Mouse (Mus musculus) olfactory bulb, adult 2 months (tissue): ENCODE data around the gene Kcnq1. TPM values are rescaled to one million over a fixed set of nuclear protein-coding genes. Genes with fewer than 3 reads are reported as not detected.

Experiments used
- H3K27ac ChIP-seq: fragments of 200-500 bp; 2 replicates; pipeline ENCODE4 v1.5.1; 2012; ENCODE audit warnings: low read depth, low read length; ENCODE audit not compliant: insufficient read depth
- H3K4me1 ChIP-seq: fragments of 200-500 bp; 2 replicates; pipeline ENCODE4 v1.6.1; 2012; ENCODE audit warnings: low read length; ENCODE audit not compliant: control insufficient read depth, insufficient read depth
- H3K4me3 ChIP-seq: fragments of 200-500 bp; 2 replicates; pipeline ENCODE4 v1.5.1; 2012; ENCODE audit warnings: mild to moderate bottlenecking, low read depth, low read length, moderate library complexity; ENCODE audit not compliant: insufficient read depth
- CTCF ChIP-seq: fragments of 200-500 bp; IDR thresholded peaks from 2 replicates; pipeline ENCODE4 v1.5.1; 2012; ENCODE audit warnings: low read depth, mild to moderate bottlenecking, low read length, moderate library complexity; ENCODE audit not compliant: insufficient read depth
- POLR2A ChIP-seq: fragments of 200-500 bp; IDR thresholded peaks from 2 replicates; pipeline ENCODE4 v1.6.1; 2012; ENCODE audit warnings: mild to moderate bottlenecking, low read depth, low read length, moderate library complexity; ENCODE audit not compliant: insufficient read depth
- WGBS: fragments of 180-500 bp; shearing (Covaris S2); methylation state at CpG from one replicate; pipeline ENCODE4 v1.1.7; 2018; 5-methylcytosine and 5-hydroxymethylcytosine counted together
- polyA plus RNA-seq: library from polyadenylated mRNA; stranded (reverse); fragments of >200 nt; gene quantifications from 2 replicates; pipeline ENCODE4 v1.2.4, GENCODE M21; 2012; ENCODE audit warnings: low replicate concordance; ENCODE audit not compliant: missing spikeins, insufficient read depth, insufficient read length

Kcnq1 gene
- polyA plus RNA-seq, 1 experiment = not detected

DNA sequence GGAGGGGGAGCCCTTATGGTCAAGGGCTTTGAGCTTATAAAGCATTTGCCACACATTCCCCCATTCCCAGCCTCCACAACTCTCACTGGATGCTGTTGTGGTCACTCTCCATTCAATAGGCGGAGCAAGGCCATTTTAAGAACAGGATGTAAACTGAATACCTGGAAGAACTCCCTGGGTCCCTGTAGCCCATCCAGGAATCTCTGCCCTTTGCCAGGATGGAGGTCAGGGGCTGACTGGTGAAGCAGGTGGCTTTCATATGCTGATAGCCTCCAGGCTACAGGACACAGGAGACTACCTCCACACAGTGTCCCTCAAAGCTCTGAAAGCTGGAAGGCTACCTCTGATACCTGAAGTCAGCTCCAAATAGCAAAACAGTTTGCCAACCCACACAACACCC lies 326.5 kb downstream of the Kcnq1 start:
- TF ChIP-seq CTCF (no peak), POLR2A (no peak)
- Histone ChIP-seq H3K4me1 (peaks cover 7% of the 10 kb centered on the region), H3K27ac (no peak overlapping the region), H3K4me3 (no peak overlapping the region)
- 93% methylated on average over 1 of the region's 1 CpGs for WGBS

DNA sequence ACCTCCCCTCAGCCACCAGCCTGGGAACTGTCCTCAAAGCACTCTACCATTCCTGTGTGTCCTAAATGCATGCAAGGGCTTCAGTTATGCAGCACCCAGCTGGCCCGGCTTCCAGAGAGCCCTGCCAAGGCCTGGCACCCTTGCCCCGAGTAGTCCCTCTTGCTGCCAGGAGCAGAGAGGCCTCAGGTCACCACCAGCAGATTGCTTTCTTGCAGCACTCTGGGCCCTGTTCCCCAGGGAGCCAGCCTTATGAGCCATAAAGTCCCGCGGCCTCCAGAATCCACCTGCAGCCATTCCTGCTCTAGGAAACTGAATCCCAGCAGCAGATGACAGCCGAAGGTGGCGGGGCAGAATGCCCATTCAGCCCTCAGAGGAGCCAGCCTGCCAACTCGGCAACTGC lies 327.2 kb downstream of the Kcnq1 start:
- TF ChIP-seq CTCF = no peak
- no peak for TF ChIP-seq POLR2A

DNA sequence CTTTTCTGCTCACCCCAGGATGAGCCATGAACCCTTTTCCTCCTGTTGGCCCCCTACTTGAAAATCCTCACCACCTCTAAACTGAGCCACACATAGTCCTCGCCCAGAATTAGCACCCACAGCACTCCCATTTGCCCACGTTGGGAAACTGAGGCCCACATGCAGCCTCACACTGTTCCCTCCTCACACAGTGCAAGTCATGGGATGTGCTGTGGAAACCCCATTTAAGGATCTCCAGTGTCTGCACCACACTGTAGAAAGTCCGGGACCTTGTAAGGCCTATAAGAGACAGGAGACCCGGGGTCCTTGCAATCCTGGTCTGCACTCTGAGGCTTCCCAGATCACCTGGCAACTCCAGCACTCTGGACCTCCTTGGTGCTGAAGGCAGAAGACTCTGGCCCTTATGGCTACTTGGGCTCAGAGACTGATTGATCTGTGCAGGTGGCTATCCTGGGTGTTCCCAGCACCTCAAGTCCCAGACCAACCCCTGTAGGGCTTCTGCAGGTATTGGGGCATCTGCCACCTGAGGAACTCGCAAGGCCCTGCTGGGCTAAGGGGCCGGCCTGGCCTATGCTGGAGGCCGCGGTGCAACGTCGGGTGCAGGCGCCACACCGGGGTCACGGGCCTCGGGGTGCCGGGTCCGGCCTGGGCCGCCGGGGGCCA lies 331.2 kb downstream of the Kcnq1 start:
- H3K27ac ChIP-seq = no peak overlapping the region
- WGBS = 36% methylated on average over 18 of the region's 18 CpGs
- peak overlapping the region; percentile 47 for H3K4me3 ChIP-seq

More for the DNA sequence above, 327.2 kb downstream of the Kcnq1 start:
- 52% methylated on average over 7 of the region's 7 CpGs for WGBS
- Histone ChIP-seq H3K4me1 (peaks cover 13% of the 10 kb centered on the region), H3K27ac (no peak overlapping the region), H3K4me3 (no peak overlapping the region)

DNA sequence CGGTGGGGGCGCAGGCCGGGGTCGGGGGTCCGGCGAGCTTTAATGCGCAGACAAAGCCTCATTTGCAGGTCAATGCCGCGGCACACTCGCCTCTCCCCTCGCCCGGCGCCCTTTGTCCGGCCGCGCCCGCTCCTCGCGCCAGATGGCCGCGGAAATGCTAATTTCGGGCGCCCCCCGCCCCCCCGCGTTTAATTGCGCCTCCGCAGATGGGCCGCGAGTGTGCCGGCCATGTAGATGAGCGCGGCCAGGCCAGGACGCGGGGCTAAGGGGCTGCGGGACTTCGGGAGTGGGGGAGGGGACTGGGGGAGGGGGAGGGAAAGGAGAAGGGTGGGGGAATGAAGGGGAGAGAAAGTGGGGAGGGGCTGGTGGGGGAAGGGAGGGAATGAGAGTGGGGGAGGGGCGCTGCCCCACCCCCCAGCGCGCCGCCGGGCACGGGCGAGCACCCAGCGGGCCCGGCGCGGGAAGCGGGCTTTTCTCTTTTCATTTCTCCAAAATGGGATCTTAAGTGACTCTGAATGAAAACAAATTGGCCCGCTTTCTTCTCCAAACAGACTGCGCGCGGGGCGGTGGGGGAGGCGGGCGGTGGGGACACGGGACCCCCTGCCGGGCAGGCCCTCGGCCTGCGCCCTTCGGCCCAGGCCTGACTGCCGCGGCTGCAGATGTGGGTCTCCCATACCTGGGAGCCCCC lies 331.9 kb downstream of the Kcnq1 start:
- Histone ChIP-seq H3K4me3 (peak overlapping the region; percentile 47), H3K27ac (no peak overlapping the region)
- TF ChIP-seq POLR2A = no peak
- no peak for TF ChIP-seq CTCF

More for the DNA sequence above, 331.2 kb downstream of the Kcnq1 start:
- H3K4me1 ChIP-seq = peaks cover 15% of the 10 kb centered on the region
- no peak for TF ChIP-seq POLR2A
- no peak for TF ChIP-seq CTCF

DNA sequence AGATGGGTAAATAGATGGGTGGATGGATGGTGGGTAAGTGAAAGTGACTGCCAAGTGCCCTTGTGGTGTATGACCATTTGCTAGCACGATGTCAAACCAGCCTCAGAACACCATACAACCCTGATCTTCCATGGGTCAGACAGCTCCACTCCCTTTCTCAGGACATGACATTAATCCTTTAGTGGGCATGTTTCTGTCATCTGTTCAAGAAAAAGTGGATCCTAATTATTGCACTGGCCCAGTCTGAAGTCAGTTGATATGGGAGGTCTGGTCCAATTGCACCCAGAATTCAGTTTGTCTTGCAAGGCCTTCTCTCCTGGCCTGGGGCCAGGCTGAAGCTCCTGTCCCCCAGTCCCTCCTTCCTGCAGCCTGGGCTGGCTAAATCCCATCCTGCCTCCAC lies 332.8 kb downstream of the Kcnq1 start:
- Histone ChIP-seq H3K27ac (no peak overlapping the region), H3K4me1 (peaks cover 10% of the 10 kb centered on the region), H3K4me3 (no peak overlapping the region)
- 70% methylated on average over 1 of the region's 1 CpGs for WGBS
- TF ChIP-seq POLR2A (no peak), CTCF (no peak)

More for the DNA sequence above, 331.9 kb downstream of the Kcnq1 start:
- 2% methylated on average over 62 of the region's 63 CpGs for WGBS
- peaks cover 15% of the 10 kb centered on the region for H3K4me1 ChIP-seq

DNA sequence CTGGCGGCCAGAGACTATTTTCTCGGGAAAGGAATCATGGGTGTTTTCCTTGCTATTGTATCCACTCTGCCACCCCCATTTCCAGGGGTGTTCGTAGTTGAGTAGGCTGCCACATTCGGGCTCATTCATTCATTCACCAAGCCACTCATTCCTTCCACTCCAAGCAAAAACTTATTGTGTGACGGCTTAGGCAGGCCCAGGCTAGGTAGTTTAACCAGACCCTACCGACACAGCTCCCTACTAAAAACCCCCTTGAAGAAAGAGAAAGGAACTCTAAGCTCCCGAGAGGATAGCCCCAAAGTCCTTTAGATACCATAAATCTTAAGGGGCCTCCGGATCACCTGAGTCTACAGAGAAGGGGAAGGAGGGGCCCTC lies 338.4 kb downstream of the Kcnq1 start:
- no peak overlapping the region for H3K27ac ChIP-seq
- H3K4me1 ChIP-seq = peaks cover 10% of the 10 kb centered on the region
- H3K4me3 ChIP-seq = no peak overlapping the region
- 56% methylated on average over 8 of the region's 8 CpGs for WGBS
- TF ChIP-seq CTCF = no peak
- no peak for TF ChIP-seq POLR2A

DNA sequence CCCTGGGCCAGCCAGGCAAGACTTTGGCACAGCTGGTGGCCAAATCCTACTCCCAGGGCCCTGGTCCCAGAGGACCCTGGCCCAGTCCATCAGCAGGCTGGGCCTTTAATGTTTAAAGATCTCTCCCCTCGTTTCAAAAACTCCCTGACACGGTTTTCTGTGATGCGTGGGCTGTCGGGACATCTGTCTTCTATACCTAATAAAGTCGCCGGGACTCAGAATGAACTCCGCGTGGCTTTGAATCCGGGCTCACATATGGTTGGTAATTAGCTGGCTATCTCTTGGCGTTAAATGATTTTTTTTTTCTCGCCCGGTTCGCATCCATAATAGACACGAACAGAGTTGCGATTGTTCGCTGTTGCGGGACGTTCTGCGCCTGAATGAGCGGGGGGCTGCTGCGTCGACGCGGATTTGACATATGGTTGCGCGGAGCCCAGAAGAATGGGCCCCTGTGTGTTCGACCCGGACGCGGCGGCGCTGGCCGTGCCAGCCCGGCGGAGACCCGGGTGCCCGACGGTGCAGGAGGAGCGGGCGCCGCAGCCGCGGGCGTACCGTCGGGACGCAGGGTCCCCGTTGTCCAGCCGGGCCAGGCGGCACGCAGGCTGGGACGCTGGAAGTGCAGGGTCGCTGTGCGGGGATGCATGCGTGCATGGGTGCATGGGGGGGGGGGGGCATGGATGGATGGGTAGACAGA lies 338.9 kb downstream of the Kcnq1 start:
- peaks cover 10% of the 10 kb centered on the region for H3K4me1 ChIP-seq
- H3K27ac ChIP-seq = no peak overlapping the region
- TF ChIP-seq CTCF (no peak), POLR2A (no peak)
- 7% methylated on average over 55 of the region's 55 CpGs for WGBS
- peak overlapping the region; percentile 1; the same call in 1 of the 2 replicates for H3K4me3 ChIP-seq

DNA sequence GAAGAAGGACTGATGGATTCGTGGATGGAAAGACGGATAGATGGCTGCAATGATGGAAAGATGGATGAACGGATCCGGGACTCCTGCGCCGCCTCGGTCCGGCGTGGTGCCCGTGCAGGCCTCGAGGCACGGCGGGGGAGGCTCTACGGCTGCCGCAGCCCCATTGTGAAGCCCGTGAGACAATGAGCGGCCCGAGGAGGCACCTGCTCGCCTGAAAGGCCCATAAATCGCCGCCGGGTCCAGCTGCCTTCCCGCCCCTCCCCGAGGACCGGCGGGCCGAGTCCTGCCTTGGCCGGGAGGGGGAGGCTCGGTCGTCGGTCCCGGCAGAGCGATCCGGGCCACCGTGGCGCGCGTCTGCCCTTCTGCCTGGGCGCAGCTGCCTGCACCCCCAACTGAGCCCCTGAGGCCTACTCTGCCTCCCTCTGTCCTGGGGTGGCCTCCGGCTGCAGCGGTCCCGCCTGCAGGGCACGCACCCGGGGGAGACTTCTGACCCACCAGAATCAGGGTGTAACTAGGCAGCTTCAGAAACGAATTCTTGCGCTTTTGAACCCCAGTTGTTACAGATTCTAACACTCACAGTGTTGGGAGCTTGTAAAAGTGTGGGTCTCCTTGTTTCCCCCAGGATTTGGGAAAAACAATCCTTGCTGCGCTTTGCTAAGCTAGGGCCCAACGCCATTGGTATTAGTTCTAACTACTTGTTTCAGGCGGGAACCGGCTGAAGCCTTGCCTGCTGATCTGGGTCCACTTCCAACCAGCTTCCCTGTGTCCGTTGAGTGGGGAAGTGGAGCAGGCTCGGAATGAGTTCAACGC lies 339.7 kb downstream of the Kcnq1 start:
- 13% methylated on average over 53 of the region's 53 CpGs for WGBS
- peak overlapping the region; percentile 12; the same call in 1 of the 2 replicates for H3K4me3 ChIP-seq
- no peak for TF ChIP-seq CTCF
- TF ChIP-seq POLR2A = no peak
- H3K27ac ChIP-seq = no peak overlapping the region
- peaks cover 10% of the 10 kb centered on the region for H3K4me1 ChIP-seq
